Mouse (Mus musculus): Measurements from ENCODE around the gene Morf4l1.

Gene Morf4l1

GRCm38 (mm10) chr9:90114567-90115307 is at the start of gene Morf4l1:
TSS of gene Morf4l1 (minus strand) at chr9:90114774.
- in situ Hi-C loops (cut with MseI, MboI), result no loop called here

DNA sequence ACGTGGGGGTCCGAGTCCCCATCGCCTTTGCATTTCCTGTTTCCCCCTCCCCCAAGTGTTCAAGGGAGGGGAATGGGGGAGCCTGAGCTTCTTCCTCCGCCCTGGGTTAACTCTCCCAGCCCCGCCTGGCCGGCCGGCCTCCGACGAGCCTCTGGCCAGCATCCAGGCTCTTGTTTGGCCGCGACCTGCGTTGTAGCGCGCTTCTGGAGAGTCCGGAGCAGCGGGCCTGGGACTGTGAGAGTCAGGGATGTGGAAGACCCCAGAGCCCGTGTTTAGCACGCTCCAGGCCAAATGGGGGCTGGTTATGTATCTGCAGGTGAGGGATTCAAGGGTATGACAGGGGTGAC is 49.1 kb upstream of the Morf4l1 start:
- in situ Hi-C loops (cut with MseI, MboI), result no loop called here

- in situ Hi-C loops (cut with MseI, MboI), result no loop called here
Measured at GRCm38 (mm10) chr9:90162926-90163748, 48.6 kb upstream of the Morf4l1 start, which contains the start of gene Adamts7. TSS of gene Adamts7 (plus strand) at chr9:90163069.

DNA sequence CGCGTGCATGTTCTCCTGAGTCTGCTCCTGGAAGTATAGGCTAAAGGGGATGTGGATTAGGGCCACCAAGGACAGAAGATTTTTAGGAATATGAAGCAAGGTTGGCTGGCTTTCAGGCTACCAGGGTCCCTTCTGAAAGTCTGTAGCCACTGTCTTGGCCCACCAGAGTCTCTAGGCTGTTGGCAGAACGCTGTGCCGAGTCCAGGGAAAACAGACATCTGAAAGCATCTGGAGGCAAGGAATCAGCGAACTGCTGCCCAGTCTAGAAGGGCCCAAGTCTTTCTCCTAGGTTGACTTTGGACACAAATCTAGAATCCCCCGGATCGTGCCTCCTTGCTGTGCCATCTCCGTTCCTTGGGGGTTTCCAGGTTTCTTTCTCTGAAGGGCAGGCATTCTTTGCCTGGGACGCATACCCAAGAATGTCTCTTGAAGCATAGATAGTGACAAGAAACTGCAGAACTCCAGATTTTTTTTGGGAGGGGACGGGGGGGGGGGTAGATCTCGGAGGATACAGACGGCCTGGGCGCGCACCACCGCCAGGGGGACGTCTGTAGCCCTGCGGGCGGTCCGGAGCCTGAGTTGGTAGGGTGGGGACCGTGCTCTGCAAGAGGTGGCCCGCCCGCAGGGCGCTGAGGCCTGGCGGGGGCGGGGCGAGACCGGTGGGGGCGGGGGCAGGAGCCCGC is 47.8 kb upstream of the Morf4l1 start:
- in situ Hi-C loops (cut with MseI, MboI), result no loop called here

DNA sequence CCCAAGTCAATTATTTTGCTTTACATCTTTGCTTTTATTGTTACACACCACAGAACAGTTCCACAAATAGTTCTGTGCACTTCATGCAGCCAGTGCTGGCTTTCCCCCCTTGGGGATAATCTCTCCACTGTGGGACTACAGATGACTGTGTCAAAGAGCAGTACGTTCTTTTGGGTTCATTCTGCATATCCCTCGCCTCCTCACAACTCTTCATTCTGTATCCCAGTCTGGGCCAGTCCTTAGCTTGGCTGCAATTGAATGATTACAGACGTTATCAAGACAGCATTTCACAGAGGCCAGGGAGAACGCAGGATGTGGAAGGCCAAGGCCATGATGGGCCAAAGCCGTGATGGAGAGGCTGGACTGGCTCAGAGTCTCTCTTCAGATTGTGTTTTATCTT is 32.3 kb upstream of the Morf4l1 start:
- in situ Hi-C loops (cut with MseI, MboI), result no loop called here

GRCm38 (mm10) chr9:90145788-90146187 is 31.2 kb upstream of the Morf4l1 start:
- in situ Hi-C loops (cut with MseI, MboI), result no loop called here

DNA sequence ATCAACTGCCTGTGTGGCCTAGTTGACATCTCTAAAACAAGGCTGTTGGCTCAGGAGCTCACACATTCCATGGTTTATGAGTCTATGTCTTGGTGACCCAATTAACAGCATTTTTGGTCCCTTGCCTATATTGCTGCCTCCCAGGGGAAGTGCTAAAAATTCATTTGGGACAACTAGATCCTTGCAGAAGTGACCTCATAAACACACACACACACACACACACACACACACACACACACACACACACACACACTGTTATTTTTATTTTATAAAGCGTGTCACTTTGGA is 22.0 kb upstream of the Morf4l1 start:
- in situ Hi-C loops (cut with MseI, MboI), result no loop called here

DNA sequence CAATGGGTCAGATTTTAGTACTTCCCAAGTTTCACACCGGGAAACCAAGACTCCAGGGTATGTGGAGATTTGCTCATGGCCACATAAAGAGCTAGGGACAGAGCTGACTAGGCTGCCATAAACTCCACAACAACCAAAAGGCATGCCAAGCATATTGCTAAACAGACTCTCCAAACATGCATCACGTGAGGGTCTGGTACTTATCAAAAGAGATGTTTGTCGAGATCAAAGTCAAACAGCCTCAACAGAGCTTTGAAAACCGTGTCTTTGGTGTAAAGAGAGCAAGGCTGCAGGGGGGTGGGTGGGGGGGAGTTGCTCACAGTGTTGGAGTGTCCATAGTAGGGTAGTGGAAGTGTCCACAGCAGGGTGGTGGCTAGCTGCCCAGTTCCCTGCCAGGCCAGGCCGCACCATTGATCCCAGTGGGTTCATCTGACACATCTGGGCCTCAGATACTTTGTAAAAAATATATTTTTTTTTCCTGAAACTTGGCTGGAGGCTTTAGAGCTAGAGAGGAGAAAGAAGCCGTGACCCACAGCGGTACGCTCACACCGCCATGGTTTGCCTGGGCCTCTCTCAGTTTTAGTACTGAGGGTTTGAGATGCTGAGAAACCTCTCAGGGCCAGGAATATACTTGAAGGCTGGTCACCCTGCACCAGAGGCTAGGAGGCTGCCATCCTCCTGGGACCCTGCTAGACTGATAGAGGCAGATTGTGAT is 21.5 kb upstream of the Morf4l1 start:
- in situ Hi-C loops (cut with MseI, MboI), result no loop called here

DNA sequence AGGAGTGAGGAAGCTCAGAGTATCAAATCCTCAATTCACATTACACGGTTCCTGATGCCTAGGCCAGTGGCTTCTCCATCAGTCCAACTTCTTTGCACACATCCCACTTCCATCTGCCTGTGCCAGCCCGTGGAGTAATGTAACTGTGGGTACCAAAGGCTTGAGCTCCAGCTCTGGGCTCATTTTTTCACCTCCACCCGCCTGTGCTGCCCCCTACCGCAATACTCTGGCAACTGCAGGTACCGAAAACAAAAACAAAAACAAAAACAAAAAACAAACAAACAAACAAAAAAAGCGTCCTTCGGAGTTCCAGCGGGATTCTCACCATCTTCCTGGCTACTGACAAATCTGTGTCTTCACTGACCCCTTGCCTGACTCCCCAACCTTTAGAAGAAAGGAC is 20.9 kb upstream of the Morf4l1 start:
- in situ Hi-C loops (cut with MseI, MboI), result no loop called here

DNA sequence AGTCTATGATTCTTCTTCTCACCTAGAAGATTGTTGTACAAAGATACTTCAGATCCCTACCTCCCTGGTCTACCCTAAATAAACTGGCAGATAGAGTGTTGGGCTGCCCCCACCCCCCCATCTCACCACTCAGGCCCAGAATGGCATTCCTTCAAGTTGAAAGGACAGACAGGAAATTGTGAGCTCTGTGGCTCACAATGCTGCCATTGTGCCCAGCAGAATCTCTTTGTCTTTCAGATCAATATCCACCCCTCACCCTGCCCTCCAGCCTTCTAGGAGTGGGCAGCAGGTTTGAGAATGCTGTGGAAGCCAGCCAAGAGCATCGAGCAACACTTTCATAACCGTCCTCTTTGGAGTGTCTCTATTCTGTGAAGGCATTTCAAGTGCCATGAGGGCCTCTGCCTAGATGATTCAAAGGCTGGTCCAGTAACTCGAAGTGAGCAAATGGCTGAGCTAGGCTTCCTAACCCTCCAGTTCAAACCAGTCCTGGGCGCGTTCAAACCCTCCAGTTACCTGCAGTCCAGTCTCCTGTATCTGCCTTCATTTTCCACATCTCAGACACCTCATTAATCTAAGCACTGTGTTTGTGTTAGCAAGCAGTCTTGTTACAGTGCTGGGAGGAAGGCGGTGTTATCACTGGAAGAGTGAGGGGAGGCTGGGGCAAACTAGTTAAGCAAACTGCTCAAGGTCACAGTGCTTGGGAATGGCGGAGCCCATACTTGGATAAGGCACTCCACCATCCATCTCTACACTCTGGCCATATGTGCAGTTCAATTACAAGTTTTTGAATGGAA is 19.2 kb upstream of the Morf4l1 start:
- in situ Hi-C loops (cut with MseI, MboI), result no loop called here

DNA sequence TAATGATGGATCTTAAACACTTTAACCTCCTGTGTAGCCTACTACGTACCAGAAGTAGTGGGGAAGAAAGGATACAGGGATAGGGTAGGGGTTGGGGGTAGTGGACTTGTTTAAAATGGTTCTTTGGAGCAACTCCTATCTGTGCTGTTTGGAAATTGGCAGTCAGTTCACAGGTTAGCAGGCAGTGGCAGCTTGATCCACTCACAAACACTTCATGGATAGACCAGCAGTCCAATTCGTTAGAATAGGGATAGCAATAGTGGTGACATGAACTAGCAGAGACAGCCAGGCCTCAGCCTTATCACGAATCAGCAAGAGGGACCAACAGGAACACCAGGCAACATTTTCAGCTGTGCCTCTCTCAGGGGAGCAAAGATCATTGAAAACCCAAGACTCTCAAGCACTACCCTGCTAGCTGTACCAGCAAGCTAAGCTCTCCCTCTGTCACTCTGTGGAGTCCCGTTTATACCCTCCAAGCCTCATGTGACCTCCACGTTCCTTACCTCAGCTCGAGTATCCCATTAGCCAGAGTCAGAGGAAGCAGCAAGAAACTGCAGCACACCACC is 14.1 kb upstream of the Morf4l1 start:
- in situ Hi-C loops (cut with MseI, MboI), result no loop called here

- in situ Hi-C loops (cut with MseI, MboI), result no loop called here
Measured at GRCm38 (mm10) chr9:90127146-90127545, 12.6 kb upstream of the Morf4l1 start.

DNA sequence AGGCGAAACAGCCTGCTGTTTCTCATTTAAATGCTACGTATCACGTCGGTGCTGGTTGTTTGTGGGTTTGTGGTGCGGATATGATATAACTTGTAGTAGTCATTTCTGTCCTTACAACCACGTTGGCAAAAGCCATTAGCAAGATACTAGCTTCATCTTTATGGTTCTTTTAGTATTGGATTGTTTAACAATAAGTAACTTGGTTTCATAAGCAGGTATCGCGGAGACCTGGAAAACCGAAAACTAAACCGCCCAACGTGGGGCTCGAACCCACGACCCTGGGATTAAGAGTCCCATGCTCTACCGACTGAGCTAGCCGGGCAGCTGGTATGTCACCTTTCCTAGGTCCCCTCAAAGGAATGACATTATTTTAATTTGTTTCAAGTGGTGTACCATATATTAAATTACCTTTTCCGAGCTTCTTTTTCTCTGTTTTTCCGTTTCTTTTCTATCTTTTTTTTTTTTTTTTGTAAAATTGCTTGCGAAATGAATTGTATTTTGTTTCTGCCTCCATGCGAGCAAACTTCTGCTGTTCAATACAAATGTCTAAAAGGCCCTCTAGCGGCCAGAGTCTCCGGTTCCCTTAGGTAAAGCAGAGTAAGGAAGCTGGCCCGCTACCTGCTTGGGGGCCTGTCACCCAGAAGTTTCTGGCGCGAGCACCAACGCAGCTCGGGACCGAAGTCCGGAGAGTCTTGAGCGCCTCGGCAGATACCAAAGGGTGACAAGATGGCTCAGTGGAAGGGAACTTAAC is 11.9 kb upstream of the Morf4l1 start:
- in situ Hi-C loops (cut with MseI, MboI), result no loop called here

DNA sequence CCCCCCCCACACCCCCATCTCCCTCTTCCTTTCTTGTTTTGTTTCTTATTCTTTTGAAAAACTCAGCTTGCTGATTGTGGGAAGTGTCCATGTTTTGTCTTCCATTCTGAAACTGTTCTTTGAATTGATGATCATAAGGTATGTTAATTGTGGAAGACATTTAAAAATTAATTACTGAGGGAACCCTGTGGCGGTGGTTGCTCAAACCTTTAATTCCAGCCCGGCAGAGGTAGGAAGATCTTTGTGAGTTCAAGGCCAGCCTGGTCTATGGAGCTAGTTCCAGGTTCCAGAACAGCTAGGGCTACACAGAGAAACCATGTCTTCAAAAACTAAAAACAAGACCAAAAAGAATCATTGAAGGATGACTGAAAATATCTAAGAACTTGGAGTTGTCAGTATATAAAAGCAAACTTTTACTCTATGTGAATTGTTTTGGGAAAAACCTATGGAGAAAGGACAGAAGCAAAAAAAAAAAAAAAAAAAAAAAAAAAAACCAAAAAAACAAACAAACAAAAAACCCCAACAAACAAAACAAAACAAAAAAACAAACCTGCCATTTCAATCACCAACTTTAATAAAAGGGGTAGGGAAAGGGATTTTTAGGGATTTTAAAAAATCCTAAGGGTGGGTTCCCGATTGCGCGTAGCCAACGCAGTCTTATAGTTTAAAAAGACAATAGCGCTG is 11.0 kb upstream of the Morf4l1 start:
- in situ Hi-C loops (cut with MseI, MboI), result no loop called here

DNA sequence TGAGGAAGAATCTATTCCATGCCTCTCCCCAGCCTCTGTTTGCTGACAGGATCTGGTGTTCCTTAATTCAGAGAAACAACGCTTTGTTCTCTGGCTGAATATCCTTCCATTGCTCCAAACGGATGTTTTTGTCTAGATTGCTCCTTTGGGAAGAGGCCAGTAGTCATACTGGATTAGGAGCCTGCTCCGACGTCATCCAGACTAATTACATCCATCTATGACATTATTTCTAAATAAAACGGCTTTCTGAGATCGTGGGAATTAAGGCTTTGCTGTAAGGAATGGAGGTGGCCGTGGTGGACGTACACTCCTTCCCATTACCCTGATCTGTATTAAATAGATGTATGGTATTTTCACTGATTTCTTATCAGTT is 10.3 kb upstream of the Morf4l1 start:
- in situ Hi-C loops (cut with MseI, MboI), result no loop called here

GRCm38 (mm10) chr9:90124156-90124872 is 9.7 kb upstream of the Morf4l1 start:
- in situ Hi-C loops (cut with MseI, MboI), result no loop called here

DNA sequence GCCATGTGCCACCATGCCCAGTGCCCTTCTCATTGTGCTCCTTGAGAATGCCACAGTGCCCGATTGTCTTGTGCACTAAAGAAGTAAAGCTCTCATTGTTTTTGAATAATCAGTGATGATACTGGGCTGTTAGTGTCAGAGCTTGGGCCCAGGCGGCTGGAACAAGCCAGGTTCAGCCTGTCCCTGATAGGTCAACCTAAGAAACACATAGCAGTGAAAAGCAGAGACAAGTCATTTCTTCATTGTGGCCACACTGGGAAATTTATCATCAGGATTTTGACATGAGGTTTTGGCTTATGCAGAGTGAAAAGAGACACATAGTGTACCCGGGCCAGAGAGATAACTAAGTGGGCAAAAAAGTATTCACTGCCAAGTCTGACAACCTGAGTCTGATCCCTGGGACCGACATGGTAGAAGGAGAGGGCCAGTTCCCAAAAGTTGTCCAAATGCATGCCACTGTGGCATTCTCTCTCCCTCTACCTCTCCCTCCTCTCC is 7.7 kb upstream of the Morf4l1 start:
- in situ Hi-C loops (cut with MseI, MboI), result no loop called here

- in situ Hi-C loops (cut with MseI, MboI), result no loop called here
Measured at GRCm38 (mm10) chr9:90117234-90117633, 2.7 kb upstream of the Morf4l1 start.

DNA sequence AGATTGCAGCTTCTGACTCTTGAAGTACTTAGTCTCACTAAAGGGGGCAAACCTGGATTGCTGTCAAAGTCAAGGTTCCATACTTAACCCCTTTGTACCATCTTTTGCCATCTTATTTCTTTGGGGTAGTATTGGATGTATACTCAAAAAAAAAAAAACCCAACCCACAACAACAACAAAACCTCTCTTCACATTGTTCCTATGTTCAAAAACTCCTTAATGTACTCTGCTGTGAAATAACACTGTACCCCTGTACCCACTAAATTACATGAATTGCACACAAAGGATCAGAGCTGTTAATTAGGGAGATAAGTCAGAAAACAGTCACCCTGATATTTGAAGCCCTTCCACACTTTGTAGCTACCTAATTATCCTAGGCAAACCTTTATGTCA is 730 bp upstream of the Morf4l1 start:
- in situ Hi-C loops (cut with MseI, MboI), result no loop called here
